Mouse (Mus musculus) spleen, postnatal 10 days (tissue): ENCODE data around the gene Cadps.

Source experiments
- DNase-seq, 2 experiments: peaks; one replicate each; pipeline ENCODE4 v3.0.0; 2021 to 2022; ENCODE audit warnings: low spot score in 2 of 2

Gene Cadps

GRCm38 (mm10) chr14:12822491-12823219, at the start of gene Cadps:
TSS of gene Cadps (minus strand) at chr14:12823079.
- DNase-seq = no peak

GRCm38 (mm10) chr14:12869605-12870004, 46.7 kb upstream of the Cadps start:
- no peak for DNase-seq

GRCm38 (mm10) chr14:12865258-12865657, 42.4 kb upstream of the Cadps start:
- no peak for DNase-seq

GRCm38 (mm10) chr14:12843860-12844259, 21.0 kb upstream of the Cadps start:
- no peak for DNase-seq

DNA sequence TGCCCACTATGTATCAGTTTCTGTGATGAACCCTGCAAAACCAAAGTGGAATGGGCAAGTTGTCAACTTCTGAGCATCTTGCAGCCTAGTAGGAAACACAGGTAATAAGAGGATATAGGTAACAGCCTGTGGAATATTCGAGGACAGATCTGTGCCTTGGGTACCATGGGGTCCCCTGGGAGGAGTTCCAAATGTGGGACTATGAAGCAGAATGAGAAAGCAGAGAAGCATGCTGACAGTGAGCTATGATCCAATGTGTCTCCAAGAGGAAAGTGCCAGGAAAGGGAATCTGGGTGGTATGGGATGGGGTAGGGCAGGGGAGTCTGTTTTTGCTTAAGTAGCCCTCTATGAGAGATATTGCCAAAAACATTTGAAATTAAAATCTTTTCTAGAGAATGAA, 16.6 kb upstream of the Cadps start:
- no peak for DNase-seq

- DNase-seq = no peak
These were observed 16.1 kb upstream of the Cadps start for GRCm38 (mm10) chr14:12838949-12839348.

DNA sequence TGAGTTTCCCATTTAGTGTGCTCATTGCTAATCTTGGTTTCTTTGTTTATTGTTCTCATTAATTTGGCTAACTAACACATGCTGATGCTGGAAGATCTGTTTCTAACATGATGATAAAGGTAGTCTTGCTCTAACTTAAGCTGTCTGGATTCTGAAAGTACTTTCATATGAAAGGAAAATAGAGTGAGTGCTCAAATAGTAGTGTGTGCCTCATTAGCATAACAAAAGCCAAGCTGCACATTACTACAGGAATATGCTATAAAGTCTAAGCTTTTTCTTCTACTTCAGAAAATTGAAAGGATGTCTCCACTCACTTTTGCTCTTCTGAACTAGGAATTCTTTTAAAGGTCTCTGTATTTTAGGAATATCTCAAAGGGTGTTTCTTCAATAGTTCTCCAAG, 15.4 kb upstream of the Cadps start:
- no peak for DNase-seq

- DNase-seq = no peak
These were observed 15.0 kb upstream of the Cadps start for GRCm38 (mm10) chr14:12837902-12838301.

GRCm38 (mm10) chr14:12823781-12824180, 902 bp upstream of the Cadps start:
- no peak for DNase-seq

- DNase-seq = no peak
These were observed 918 bp downstream of the Cadps start for GRCm38 (mm10) chr14:12821831-12822490.

DNA sequence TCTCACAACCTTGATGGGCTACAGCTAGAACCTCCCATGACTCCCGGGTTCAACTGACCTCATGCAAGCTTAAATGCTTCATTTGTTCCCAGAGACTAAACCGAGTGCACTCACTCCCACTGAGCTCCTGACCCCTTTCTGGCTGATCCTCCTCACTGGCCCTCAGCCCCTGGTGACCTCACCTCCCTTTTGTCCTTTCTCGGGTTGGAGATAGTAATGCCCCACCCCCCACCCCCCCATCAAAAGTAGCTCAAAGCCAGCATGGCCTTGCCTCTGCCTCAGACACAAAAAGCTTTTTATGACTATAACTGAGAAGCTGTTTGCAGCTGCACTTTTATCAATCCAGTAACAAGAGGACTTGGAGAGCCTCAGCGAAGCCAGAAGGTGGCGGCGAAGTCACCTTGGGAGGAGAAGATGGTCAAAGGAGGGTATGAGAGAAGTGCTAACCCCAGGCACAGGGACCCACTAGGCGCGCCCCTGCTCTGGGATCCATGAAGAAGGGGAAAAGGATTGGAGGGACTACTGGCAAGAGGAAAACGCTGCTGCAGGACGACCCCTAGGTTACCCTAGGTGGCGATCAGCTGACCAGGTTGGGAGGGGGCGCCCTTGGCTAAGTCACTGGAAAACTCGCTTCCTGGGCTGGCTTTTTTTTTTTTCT, 1.6 kb downstream of the Cadps start:
- no peak for DNase-seq

DNA sequence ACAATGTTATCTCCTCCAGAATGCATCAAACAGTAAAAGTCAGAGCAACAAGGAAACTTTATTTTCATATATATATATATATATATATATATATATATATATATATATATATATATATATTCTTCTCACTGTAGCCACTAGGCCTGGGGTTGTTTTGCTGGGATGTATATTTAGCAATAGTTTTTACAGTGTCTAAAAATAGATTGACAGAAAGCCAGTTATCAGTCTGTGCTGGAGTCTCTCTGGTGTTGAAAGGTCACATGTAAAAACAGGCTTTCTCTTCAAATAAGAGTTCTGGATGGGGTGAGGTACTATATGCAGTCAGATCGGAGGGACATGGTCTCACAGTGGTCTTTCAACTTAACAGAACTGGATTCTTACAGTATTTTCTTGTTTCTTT, 2.7 kb downstream of the Cadps start:
- DNase-seq = no peak

- no peak for DNase-seq
These were observed 4.4 kb downstream of the Cadps start for GRCm38 (mm10) chr14:12818442-12818841.

- no peak for DNase-seq
These were observed 10.8 kb downstream of the Cadps start for GRCm38 (mm10) chr14:12812072-12812471.

GRCm38 (mm10) chr14:12802995-12803394, 19.9 kb downstream of the Cadps start:
- no peak for DNase-seq

DNA sequence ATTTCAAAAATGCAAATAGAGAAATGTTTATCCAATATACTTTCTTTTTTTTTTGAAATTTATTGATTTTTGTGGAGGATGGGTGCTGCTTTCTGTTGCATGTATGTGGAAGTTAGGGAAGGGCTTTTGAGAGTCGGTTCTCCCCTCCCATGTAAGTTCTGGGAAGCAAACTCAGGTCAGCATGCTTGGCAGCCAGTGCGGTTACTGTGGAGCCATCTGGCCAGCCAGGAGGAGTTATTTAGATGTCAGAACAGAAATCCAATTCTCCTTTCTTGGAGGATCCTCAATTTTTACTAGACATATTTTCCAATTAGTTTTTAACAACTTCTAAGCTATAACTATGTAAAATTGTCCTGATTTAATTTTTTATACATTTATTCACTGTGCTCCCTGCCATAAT, 21.8 kb downstream of the Cadps start:
- DNase-seq = no peak

DNA sequence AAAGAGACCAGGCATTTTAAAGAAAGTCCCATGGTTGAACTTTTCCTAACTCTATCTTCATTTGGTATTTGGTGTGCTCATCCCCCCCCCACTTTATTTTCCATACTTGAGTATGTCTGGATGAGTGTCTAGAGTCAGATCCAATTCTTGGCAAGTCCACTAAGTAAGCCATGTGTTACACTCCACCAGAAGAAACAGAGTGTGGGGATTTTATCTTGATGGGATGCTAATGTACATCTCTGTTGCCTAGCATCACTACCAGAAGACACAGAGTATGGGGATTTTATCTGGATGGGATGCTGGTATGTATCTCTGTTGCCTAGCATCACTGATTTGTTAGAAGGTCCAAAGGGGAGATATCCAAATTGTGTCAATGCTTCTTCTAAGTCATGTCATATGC, 24.0 kb downstream of the Cadps start:
- no peak for DNase-seq

DNA sequence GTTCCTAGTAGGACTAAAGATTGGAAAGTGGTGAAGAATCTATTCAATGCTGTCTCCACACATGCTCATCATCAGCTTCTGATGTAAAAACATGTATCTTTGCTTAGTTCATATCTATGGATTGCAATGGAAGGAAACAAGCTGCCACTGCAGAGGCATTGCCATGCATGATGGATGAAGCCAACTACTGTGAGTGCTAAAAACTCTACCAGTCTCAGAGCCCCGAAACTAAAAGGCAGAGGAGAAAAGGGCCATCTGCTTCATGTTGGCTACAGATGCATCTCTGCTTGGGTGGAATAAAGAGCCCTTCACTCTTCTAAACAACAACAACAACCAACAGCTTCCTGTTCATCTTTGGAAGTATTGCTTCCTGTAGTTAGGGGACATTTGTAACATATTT, 38.6 kb downstream of the Cadps start:
- no peak for DNase-seq

GRCm38 (mm10) chr14:12780016-12780415, 42.9 kb downstream of the Cadps start:
- no peak for DNase-seq

- DNase-seq = no peak
These were observed 44.9 kb downstream of the Cadps start for GRCm38 (mm10) chr14:12777990-12778389.

- no peak for DNase-seq
These were observed 54.0 kb downstream of the Cadps start for GRCm38 (mm10) chr14:12768870-12769269.

DNA sequence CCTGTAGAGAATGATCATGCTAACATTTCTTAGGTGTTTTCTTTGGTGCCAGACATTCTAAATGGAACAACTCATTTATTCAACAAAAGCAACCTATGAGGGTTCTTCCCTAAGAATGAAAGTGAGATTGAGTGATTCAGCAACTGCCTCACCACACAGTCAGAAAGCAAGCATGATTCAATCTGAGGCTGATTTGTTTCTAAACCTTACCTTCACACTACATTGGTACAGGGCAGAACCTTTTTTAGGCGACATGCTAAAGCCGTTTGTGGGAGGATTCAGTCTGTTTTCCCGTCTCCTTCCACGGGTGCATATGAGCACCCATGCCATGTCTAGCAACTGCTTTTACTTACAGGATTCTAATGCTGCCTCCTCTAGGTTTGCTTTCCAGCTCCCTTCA, 69.6 kb downstream of the Cadps start:
- no peak for DNase-seq

DNA sequence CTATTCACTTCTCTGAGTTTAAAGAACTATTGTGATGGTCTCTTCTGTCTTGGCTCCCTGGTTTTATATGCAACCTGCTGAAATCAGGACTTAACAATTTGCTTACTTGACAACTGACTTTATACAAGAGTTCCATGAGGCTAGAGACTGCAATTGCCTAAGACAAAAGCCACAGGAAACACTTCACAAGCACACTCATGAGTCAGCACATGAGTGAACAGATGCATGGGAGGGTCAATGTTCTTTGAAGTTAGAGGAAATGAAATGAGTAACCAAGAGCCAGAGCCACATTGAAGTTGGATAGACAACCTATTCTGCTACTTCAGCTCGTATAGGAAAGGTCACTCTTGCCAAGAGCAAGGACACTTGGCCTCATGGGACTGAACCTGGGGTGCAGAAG, 71.1 kb downstream of the Cadps start:
- DNase-seq = no peak
